Mouse (Mus musculus) MEL (cell line): ENCODE measurements at regions not wholly inside any gene's neighbourhood (a gene's known extent, or its start where the extent isn't known, plus 50 kb on each side); places are given as distances from the start of the nearest gene placed in this dataset.

ENCODE experiments used
- DNase-seq: peaks from one replicate; pipeline ENCODE4 v3.0.0; 2011; ENCODE audit warnings: low read depth, low spot score
- H3K27ac ChIP-seq: 2 replicates; pipeline ENCODE4 v1.5.1; 2012; ENCODE audit warnings: low read depth, mild to moderate bottlenecking, control low read depth, low read length, moderate library complexity; ENCODE audit not compliant: control insufficient read depth
- H3K27me3 ChIP-seq, 2 experiments: fragments of 150-350 bp in 1 of 2; sonication (generic) in 1 of 2; 2 replicates each; pipeline ENCODE4 v1.6.1; 2012; ENCODE audit warnings: low read length in 2 of 2, mild to moderate bottlenecking in 2 of 2, improper control_type of control experiment in 1 of 2, moderate library complexity in 1 of 2; ENCODE audit not compliant: insufficient read depth in 2 of 2, control insufficient read depth in 1 of 2
- H3K36me3 ChIP-seq, 2 experiments: 2 replicates each; pipeline ENCODE4 v1.6.1; 2012 to 2014; ENCODE audit warnings: low read length in 2 of 2, improper control_type of control experiment in 1 of 2, inconsistent platforms in 1 of 2, mild to moderate bottlenecking in 1 of 2; ENCODE audit not compliant: insufficient read depth in 2 of 2, control insufficient read depth in 1 of 2
- H3K4me1 ChIP-seq, 2 experiments: fragments of 150-350 bp in 1 of 2; sonication (generic) in 1 of 2; 2 replicates each; pipeline ENCODE4 v1.6.1; 2012; ENCODE audit warnings: low read length in 2 of 2, improper control_type of control experiment in 1 of 2, mild to moderate bottlenecking in 1 of 2; ENCODE audit not compliant: insufficient read depth in 2 of 2, control insufficient read depth in 1 of 2
- H3K4me3 ChIP-seq, 2 experiments: fragments of 150-350 bp in 1 of 2; sonication (generic) in 1 of 2; 2 replicates each; pipeline ENCODE4 v1.5.1; 2012; ENCODE audit warnings: low read depth in 2 of 2, low read length in 2 of 2, mild to moderate bottlenecking in 2 of 2, moderate library complexity in 2 of 2, control low read depth in 1 of 2, improper control_type of control experiment in 1 of 2; ENCODE audit not compliant: control insufficient read depth in 1 of 2, insufficient read depth in 1 of 2
- H3K79me2 ChIP-seq: 2 replicates; pipeline ENCODE4 v1.6.1; 2012; ENCODE audit warnings: mild to moderate bottlenecking, low read length, moderate library complexity; ENCODE audit not compliant: control insufficient read depth, poor library complexity, insufficient read depth
- H3K9ac ChIP-seq: 2 replicates; pipeline ENCODE4 v1.6.1; 2012; ENCODE audit warnings: low read depth, mild to moderate bottlenecking, control low read depth, low read length, moderate library complexity; ENCODE audit not compliant: control insufficient read depth, poor library complexity, severe bottlenecking
- H3K9me3 ChIP-seq: fragments of 150-350 bp; sonication (generic); replicated peaks from 2 replicates; pipeline ENCODE4 v1.6.1; 2012; ENCODE audit warnings: mild to moderate bottlenecking, low read length, improper control_type of control experiment, moderate library complexity; ENCODE audit not compliant: insufficient read depth
- CHD1 ChIP-seq: IDR thresholded peaks from 2 replicates; pipeline ENCODE4 v1.6.1; 2012; ENCODE audit warnings: low read depth, mild to moderate bottlenecking, inconsistent platforms, low read length, improper control_type of control experiment
- CHD2 ChIP-seq: IDR thresholded peaks from 2 replicates; pipeline ENCODE4 v1.6.1; 2011; ENCODE audit warnings: low read length, improper control_type of control experiment
- E2F4 ChIP-seq: IDR thresholded peaks from 2 replicates; pipeline ENCODE4 v1.6.1; 2011; ENCODE audit warnings: low read depth, low read length, improper control_type of control experiment, borderline replicate concordance
- ELF1 ChIP-seq: IDR thresholded peaks from 2 replicates; pipeline ENCODE4 v1.6.1; 2014; ENCODE audit warnings: low read depth, mild to moderate bottlenecking, inconsistent platforms, low read length, improper control_type of control experiment, moderate library complexity
- EP300 ChIP-seq, 2 experiments: IDR thresholded peaks; 2 replicates each; pipeline ENCODE4 v1.6.1; 2011; ENCODE audit warnings: improper control_type of control experiment in 2 of 2, low read length in 2 of 2, low read depth in 1 of 2, mild to moderate bottlenecking in 1 of 2
- ETS1 ChIP-seq: IDR thresholded peaks from 2 replicates; pipeline ENCODE4 v1.6.1; 2012; ENCODE audit warnings: low read depth, mild to moderate bottlenecking, inconsistent platforms, low read length, improper control_type of control experiment, moderate library complexity
- GABPA ChIP-seq: IDR thresholded peaks from 2 replicates; pipeline ENCODE4 v1.6.1; 2012; ENCODE audit warnings: low read depth, mild to moderate bottlenecking, inconsistent platforms, low read length, improper control_type of control experiment, moderate library complexity
- GATA1 ChIP-seq: IDR thresholded peaks from 2 replicates; pipeline ENCODE4 v1.6.1; 2011; ENCODE audit warnings: low read depth, low read length, improper control_type of control experiment
- KAT2A ChIP-seq: conservative IDR thresholded peaks from 2 replicates; pipeline ENCODE4 v1.6.1; 2012; ENCODE audit warnings: low read depth, low read length, improper control_type of control experiment, inconsistent platforms
- MAFK ChIP-seq: IDR thresholded peaks from 2 replicates; pipeline ENCODE4 v1.6.1; 2011; ENCODE audit warnings: low read depth, mild to moderate bottlenecking, low read length, improper control_type of control experiment, borderline replicate concordance
- MAX ChIP-seq: IDR thresholded peaks from 2 replicates; pipeline ENCODE4 v1.6.1; 2011; ENCODE audit warnings: low read length, improper control_type of control experiment
- MAZ ChIP-seq: IDR thresholded peaks from 2 replicates; pipeline ENCODE4 v1.6.1; 2012; ENCODE audit warnings: low read depth, mild to moderate bottlenecking, inconsistent platforms, low read length, improper control_type of control experiment
- MYB ChIP-seq: IDR thresholded peaks from 2 replicates; pipeline ENCODE4 v1.6.1; 2011; ENCODE audit warnings: mild to moderate bottlenecking, low read depth, low read length, improper control_type of control experiment
- NELFE ChIP-seq: IDR thresholded peaks from 2 replicates; pipeline ENCODE4 v1.6.1; 2011; ENCODE audit warnings: low read depth, low read length, improper control_type of control experiment
- POLR2A ChIP-seq, 2 experiments: IDR thresholded peaks; 2 replicates each; pipeline ENCODE4 v1.6.1; 2011 to 2012; ENCODE audit warnings: low read length in 2 of 2, mild to moderate bottlenecking in 2 of 2, control low read depth in 1 of 2, improper control_type of control experiment in 1 of 2, low read depth in 1 of 2, moderate library complexity in 1 of 2; ENCODE audit not compliant: control insufficient read depth in 1 of 2, insufficient read depth in 1 of 2, poor library complexity in 1 of 2
- POLR2AphosphoS2 ChIP-seq: IDR thresholded peaks from 2 replicates; pipeline ENCODE4 v1.6.1; 2011; ENCODE audit warnings: low read length, improper control_type of control experiment
- POLR2AphosphoS5 ChIP-seq: IDR thresholded peaks from 2 replicates; pipeline ENCODE4 v1.6.1; 2012; ENCODE audit warnings: low read depth, borderline replicate concordance, mild to moderate bottlenecking, inconsistent platforms, low read length, moderate library complexity, mixed read lengths
- RCOR1 ChIP-seq: IDR thresholded peaks from 2 replicates; pipeline ENCODE4 v1.6.1; 2012; ENCODE audit warnings: low read depth, mild to moderate bottlenecking, inconsistent platforms, low read length, improper control_type of control experiment
- SIN3A ChIP-seq: IDR thresholded peaks from 2 replicates; pipeline ENCODE4 v1.6.1; 2012; ENCODE audit warnings: low read length, improper control_type of control experiment, inconsistent platforms
- SMC3 ChIP-seq: IDR thresholded peaks from 2 replicates; pipeline ENCODE4 v1.6.1; 2011; ENCODE audit warnings: low read depth, low read length, improper control_type of control experiment
- TAL1 ChIP-seq: IDR thresholded peaks from 2 replicates; pipeline ENCODE4 v1.6.1; 2012; ENCODE audit warnings: mild to moderate bottlenecking, inconsistent platforms, low read length, moderate library complexity, mixed read lengths
- TCF12 ChIP-seq: IDR thresholded peaks from 2 replicates; pipeline ENCODE4 v1.6.1; 2014; ENCODE audit warnings: low read depth, mild to moderate bottlenecking, inconsistent platforms, low read length, improper control_type of control experiment, moderate library complexity
- UBTF ChIP-seq: IDR thresholded peaks from 2 replicates; pipeline ENCODE4 v1.6.1; 2012; ENCODE audit warnings: low read depth, mild to moderate bottlenecking, inconsistent platforms, low read length, improper control_type of control experiment, moderate library complexity, borderline replicate concordance; ENCODE audit not compliant: insufficient read depth
- USF2 ChIP-seq, 2 experiments: IDR thresholded peaks; 2 replicates each; pipeline ENCODE4 v1.6.1; 2011 to 2012; ENCODE audit warnings: improper control_type of control experiment in 2 of 2, low read length in 2 of 2, borderline replicate concordance in 1 of 2, inconsistent platforms in 1 of 2, low read depth in 1 of 2, mild to moderate bottlenecking in 1 of 2; ENCODE audit not compliant: insufficient read depth in 1 of 2
- ZC3H11A ChIP-seq: IDR thresholded peaks from 2 replicates; pipeline ENCODE4 v1.6.1; 2012; ENCODE audit warnings: low read depth, mild to moderate bottlenecking, inconsistent platforms, low read length, improper control_type of control experiment
- ZNF384 ChIP-seq: IDR thresholded peaks from 2 replicates; pipeline ENCODE4 v1.6.1; 2012; ENCODE audit warnings: low read depth, mild to moderate bottlenecking, inconsistent platforms, low read length, improper control_type of control experiment

DNA sequence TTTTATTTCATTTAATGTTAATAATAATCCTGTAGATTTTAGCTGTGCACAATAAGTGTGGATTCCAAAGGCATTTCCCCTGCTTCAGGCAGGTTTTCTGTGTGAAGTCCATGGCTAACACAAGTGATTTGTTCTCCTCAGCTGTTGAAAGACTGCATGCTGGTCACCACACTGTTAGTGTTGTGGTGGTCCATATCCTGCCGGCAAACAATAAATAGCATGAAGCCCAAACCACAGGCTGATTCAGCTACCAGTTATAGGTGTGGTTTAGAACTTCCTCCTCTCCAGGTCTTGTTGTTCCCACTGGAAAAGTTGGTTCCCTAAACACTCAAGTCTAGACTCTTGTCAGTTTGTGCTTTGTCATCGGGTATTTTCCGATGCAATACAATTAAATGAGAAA lies 497.5 kb downstream of the Plcl1 start:
- Histone ChIP-seq H3K9me3 (no peaks in the 10 kb centered on the region), H3K9ac (no peak overlapping the region), H3K4me1 (no peaks in the 10 kb centered on the region), H3K27me3 (no peaks in the 10 kb centered on the region), H3K79me2 (no peaks in the 10 kb centered on the region), H3K4me3 (no peak overlapping the region), H3K27ac (no peak overlapping the region), H3K36me3 (no peaks in the 10 kb centered on the region)
- TF ChIP-seq MAX (no peak), ETS1 (no peak), RCOR1 (no peak), KAT2A (no peak), UBTF (no peak), USF2 (IDR thresholded peaks at IDR 0.05; ENCODE audit: borderline replicate concordance in 1 of 2, insufficient read depth in 1 of 2, low read depth in 1 of 2, low read length in 2 of 2) (no peak), SIN3A (no peak), E2F4 (no peak), GATA1 (no peak), POLR2AphosphoS5 (no peak), POLR2A (IDR thresholded peaks at IDR 0.05; ENCODE audit: control insufficient read depth in 1 of 2, insufficient read depth in 1 of 2, low read depth in 1 of 2, low read length in 2 of 2, poor library complexity in 1 of 2) (no peak), MAFK (no peak), POLR2AphosphoS2 (no peak), SMC3 (no peak), TCF12 (no peak), ELF1 (no peak), NELFE (no peak), ZC3H11A (no peak), MYB (no peak), GABPA (no peak)
- no peak for DNase-seq

GRCm38 (mm10) chr1:55904571-55904970 lies 498.9 kb downstream of the Plcl1 start:
- Histone ChIP-seq H3K36me3 (no peaks in the 10 kb centered on the region), H3K27me3 (no peaks in the 10 kb centered on the region), H3K27ac (no peak overlapping the region), H3K4me3 (no peak overlapping the region), H3K79me2 (no peaks in the 10 kb centered on the region), H3K9me3 (no peaks in the 10 kb centered on the region), H3K4me1 (no peaks in the 10 kb centered on the region), H3K9ac (no peak overlapping the region)
- peak; percentile 2 for DNase-seq
- no peak for TF ChIP-seq KAT2A
- no peak for TF ChIP-seq CHD2
- TF ChIP-seq POLR2AphosphoS5: no peak
- no peak for TF ChIP-seq EP300 (IDR thresholded peaks at IDR 0.05; ENCODE audit: low read depth in 1 of 2, low read length in 2 of 2)
- no peak for TF ChIP-seq RCOR1
- no peak for TF ChIP-seq GATA1
- no peak for TF ChIP-seq TCF12
- no peak for TF ChIP-seq MAZ
- TF ChIP-seq CHD1: no peak
- no peak for TF ChIP-seq ZNF384
- TF ChIP-seq TAL1: no peak
- no peak for TF ChIP-seq POLR2AphosphoS2
- no peak for TF ChIP-seq POLR2A (IDR thresholded peaks at IDR 0.05; ENCODE audit: control insufficient read depth in 1 of 2, insufficient read depth in 1 of 2, low read depth in 1 of 2, low read length in 2 of 2, poor library complexity in 1 of 2)
- TF ChIP-seq SMC3: no peak
- TF ChIP-seq, all 39 proteins: peak for 0
